Mouse (Mus musculus) lung, adult 2 months (tissue): ENCODE measurements at regions not wholly inside any gene's neighbourhood (a gene's known extent, or its start where the extent isn't known, plus 50 kb on each side); places are given as distances from the start of the nearest gene placed in this dataset.

Experiments
- CTCF ChIP-seq: fragments of 200-500 bp; IDR thresholded peaks from 2 replicates; pipeline ENCODE4 v1.5.1; 2011; ENCODE audit warnings: mild to moderate bottlenecking, low read length, control low read depth; ENCODE audit not compliant: insufficient read depth
- POLR2A ChIP-seq: fragments of 200-500 bp; IDR thresholded peaks from 2 replicates; pipeline ENCODE4 v1.6.1; 2011; ENCODE audit warnings: low read depth, mild to moderate bottlenecking, control low read depth, low read length, borderline replicate concordance; ENCODE audit errors: extremely low read depth

DNA sequence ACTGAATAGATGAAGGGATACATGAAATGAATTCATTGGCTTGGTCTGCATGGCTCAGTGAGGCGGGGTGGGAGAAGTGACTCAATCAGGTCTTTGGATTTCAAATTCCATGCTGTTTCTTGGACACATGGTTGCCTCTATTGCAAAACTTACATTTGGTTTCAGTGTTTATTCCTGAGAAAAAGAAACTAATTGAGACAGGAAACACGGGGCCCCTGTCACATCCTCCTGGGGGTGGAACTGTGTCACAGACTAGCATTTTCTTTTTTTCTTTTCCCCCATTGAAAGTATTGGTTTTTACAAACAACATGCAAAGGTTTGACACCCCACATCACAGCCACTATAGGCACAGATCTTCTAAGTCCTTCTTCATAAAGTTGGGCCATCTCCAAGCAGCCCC is 375.8 kb upstream of the Pik3r1 start:
- TF ChIP-seq CTCF (no peak), POLR2A (no peak)
